In the genomic region with DNA sequence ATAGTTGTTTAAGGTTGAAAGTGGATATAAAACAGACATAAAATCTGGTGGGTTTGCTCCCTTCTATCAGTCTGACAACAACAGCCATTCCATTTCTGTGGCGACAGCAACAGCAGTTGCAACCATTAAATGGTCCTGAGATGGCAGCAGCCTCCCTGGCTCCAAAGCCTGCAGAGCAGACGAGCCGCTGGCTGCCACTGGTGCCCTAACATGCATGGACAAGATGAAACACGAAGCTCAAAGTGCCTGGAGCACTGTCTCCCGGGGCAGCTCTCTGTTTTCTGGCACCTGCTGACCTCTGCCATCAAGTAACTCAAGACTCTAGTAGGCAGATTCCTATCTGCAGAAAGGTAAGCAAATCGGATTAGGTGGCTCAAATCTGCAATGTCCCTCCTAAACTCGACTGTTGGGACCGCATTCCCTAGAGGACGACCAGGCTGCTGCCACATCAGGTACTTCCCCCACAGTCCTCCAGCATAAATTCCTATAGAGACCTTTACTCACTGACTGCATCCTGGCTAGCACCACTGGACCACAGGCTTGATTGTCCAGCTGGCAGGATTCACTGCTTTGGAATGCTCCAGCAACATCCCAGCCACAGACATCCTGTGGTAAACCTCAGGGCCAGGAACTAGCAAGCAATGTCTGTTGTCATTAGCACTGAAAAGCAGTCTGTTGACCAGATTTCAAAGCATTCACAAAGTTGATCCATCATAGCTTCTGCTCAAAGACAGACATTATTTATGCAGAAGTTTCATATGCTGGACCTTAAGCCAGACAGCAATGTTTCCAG, we compare ENCODE assay signal across 14 mouse cellular contexts.
DNase-seq lines count a peak whose midpoint lies in the region; ATAC-seq and TF ChIP-seq lines count a peak whose summit lies in the region.
"Had no signal": no experiment of that assay in that cellular context is flagged by ENCODE, and none has a peak within 500 bp of the region (broad histone marks: within the 10 kb centered on the region; RNA-seq: fewer than 3 reads in every experiment).

No protein-coding gene starts in this region.

- no peaks in the 10 kb centered on the region for H3K27me3 ChIP-seq in hindbrain, postnatal 0 days (ENCODE audit: insufficient read depth, low read length)
- no peaks in the 10 kb centered on the region for H3K27me3 ChIP-seq in hindbrain, embryonic 16.5 days (replicated peaks; ENCODE audit: control insufficient read depth, insufficient read depth, low read length)
- no peaks in the 10 kb centered on the region for H3K27me3 ChIP-seq in forebrain, embryonic 12.5 days
- no peaks in the 10 kb centered on the region for H3K27me3 ChIP-seq in forebrain, embryonic 15.5 days
- H3K27me3 ChIP-seq: embryonic facial prominence, embryonic 13.5 days had no signal

- no peak for ATAC-seq in hindbrain, postnatal 0 days
- ATAC-seq in hindbrain, embryonic 16.5 days = no peak
- ATAC-seq in forebrain, embryonic 12.5 days (ENCODE audit: low FRiP score) = no peak
- no peak for ATAC-seq in forebrain, embryonic 15.5 days (replicated peaks)
- ATAC-seq: intestine, embryonic 16.5 days had no signal

- DNase-seq in hindbrain, postnatal 0 days (ENCODE audit: low spot score) = peak; percentile 36
- peak; percentile 2 for DNase-seq in ovary, adult 18-20 months (ENCODE audit: low spot score)
- DNase-seq in ovary, postnatal 14 days (ENCODE audit: low spot score) = no peak
- peak; percentile 30 for DNase-seq in embryo, embryonic 9.5 days (ENCODE audit: extremely low spot score)
- DNase-seq in urinary bladder, postnatal 36 days (ENCODE audit: low spot score in 2 of 2) = peak; percentile 18 to 40
- DNase-seq: cerebellum, adult 8-10 months; heart, postnatal 14 days; lung, postnatal 14 days; thymus, postnatal 4 days had no signal

- WGBS in hindbrain, postnatal 0 days = 50% methylated on average over 9 of the region's 9 CpGs
- WGBS in hindbrain, embryonic 16.5 days = 55% methylated on average over 9 of the region's 9 CpGs
- WGBS in forebrain, embryonic 12.5 days = 65% methylated on average over 9 of the region's 9 CpGs
- WGBS in forebrain, embryonic 15.5 days = 66% methylated on average over 9 of the region's 9 CpGs

- H3K27ac ChIP-seq in hindbrain, postnatal 0 days = no peak overlapping the region
- H3K27ac ChIP-seq in hindbrain, embryonic 16.5 days (ENCODE audit: low read depth, low read length) = no peak overlapping the region
- H3K27ac ChIP-seq in forebrain, embryonic 12.5 days = no peak overlapping the region
- H3K27ac ChIP-seq in forebrain, embryonic 15.5 days (replicated peaks) = no peak overlapping the region
- H3K27ac ChIP-seq: embryonic facial prominence, embryonic 13.5 days had no signal

- H3K36me3 ChIP-seq in hindbrain, postnatal 0 days (ENCODE audit: insufficient read depth, low read length) = no peaks in the 10 kb centered on the region
- no peaks in the 10 kb centered on the region for H3K36me3 ChIP-seq in hindbrain, embryonic 16.5 days (ENCODE audit: control insufficient read depth, insufficient read depth, low read length)
- H3K36me3 ChIP-seq in forebrain, embryonic 12.5 days (replicated peaks) = no peaks in the 10 kb centered on the region
- H3K36me3 ChIP-seq in forebrain, embryonic 15.5 days = no peaks in the 10 kb centered on the region
- H3K36me3 ChIP-seq: embryonic facial prominence, embryonic 13.5 days had no signal

- H3K4me1 ChIP-seq in hindbrain, postnatal 0 days (ENCODE audit: insufficient read depth, low read length) = no peaks in the 10 kb centered on the region
- H3K4me1 ChIP-seq in hindbrain, embryonic 16.5 days (ENCODE audit: control insufficient read depth, insufficient read depth, low read depth, low read length) = peaks cover 5% of the 10 kb centered on the region; the same call in 1 of the 2 replicates
- H3K4me1 ChIP-seq in forebrain, embryonic 12.5 days = no peaks in the 10 kb centered on the region
- no peaks in the 10 kb centered on the region for H3K4me1 ChIP-seq in forebrain, embryonic 15.5 days

- 0 out of 2 replicates have a peak, but pooled peaks have one; percentile 11 for TF ChIP-seq CTCF in hindbrain, postnatal 0 days (IDR thresholded peaks at IDR 0.05; ENCODE audit: low read depth)

- no peaks in the 10 kb centered on the region for H3K9me3 ChIP-seq in hindbrain, postnatal 0 days (ENCODE audit: low read length)
- H3K9me3 ChIP-seq in hindbrain, embryonic 16.5 days (ENCODE audit: control insufficient read depth, low read length) = no peaks in the 10 kb centered on the region
- no peaks in the 10 kb centered on the region for H3K9me3 ChIP-seq in forebrain, embryonic 12.5 days
- no peaks in the 10 kb centered on the region for H3K9me3 ChIP-seq in forebrain, embryonic 15.5 days
- H3K9me3 ChIP-seq: embryonic facial prominence, embryonic 13.5 days had no signal

- H3K9ac ChIP-seq in hindbrain, postnatal 0 days (replicated peaks; ENCODE audit: low read length) = no peak overlapping the region
- no peak overlapping the region for H3K9ac ChIP-seq in hindbrain, embryonic 16.5 days (ENCODE audit: low read depth, low read length)
- no peak overlapping the region for H3K9ac ChIP-seq in forebrain, embryonic 12.5 days
- no peak overlapping the region for H3K9ac ChIP-seq in forebrain, embryonic 15.5 days (replicated peaks)
- H3K9ac ChIP-seq: embryonic facial prominence, embryonic 13.5 days had no signal

- no peak overlapping the region for H3K4me2 ChIP-seq in hindbrain, postnatal 0 days (ENCODE audit: low read depth, low read length)
- no peak overlapping the region for H3K4me2 ChIP-seq in hindbrain, embryonic 16.5 days (ENCODE audit: low read length)
- H3K4me2 ChIP-seq in forebrain, embryonic 12.5 days = no peak overlapping the region
- no peak overlapping the region for H3K4me2 ChIP-seq in forebrain, embryonic 15.5 days (replicated peaks)
- H3K4me2 ChIP-seq: embryonic facial prominence, embryonic 13.5 days had no signal

- H3K4me3 ChIP-seq in hindbrain, postnatal 0 days (ENCODE audit: low read length) = no peak overlapping the region
- H3K4me3 ChIP-seq in hindbrain, embryonic 16.5 days (ENCODE audit: low read length) = no peak overlapping the region
- no peak overlapping the region for H3K4me3 ChIP-seq in forebrain, embryonic 12.5 days (replicated peaks)
- H3K4me3 ChIP-seq in forebrain, embryonic 15.5 days = no peak overlapping the region
- H3K4me3 ChIP-seq: embryonic facial prominence, embryonic 13.5 days had no signal
